Mouse (Mus musculus) urinary bladder, postnatal 14 days (tissue): ENCODE measurements around the gene Knl1.

Experiments used
- DNase-seq: peaks from one replicate; pipeline ENCODE4 v3.0.0; 2021; ENCODE audit warnings: low spot score

Gene Knl1

GRCm38 (mm10) chr2:119040882-119041281 lies 6.0 kb upstream of the Knl1 start:
- DNase-seq, result peak; percentile 14

GRCm38 (mm10) chr2:119045163-119045562 lies 1.8 kb upstream of the Knl1 start:
- DNase-seq, result no peak

- no peak for DNase-seq
Measured at GRCm38 (mm10) chr2:119047849-119048248, 930 bp downstream of the Knl1 start.

- no peak for DNase-seq
Measured at GRCm38 (mm10) chr2:119050132-119050650, 3.3 kb downstream of the Knl1 start.

GRCm38 (mm10) chr2:119060139-119060538 lies 13.2 kb downstream of the Knl1 start:
- DNase-seq, result no peak

- DNase-seq, result no peak
Measured at GRCm38 (mm10) chr2:119072397-119072796, 25.5 kb downstream of the Knl1 start.

GRCm38 (mm10) chr2:119086156-119086555 lies 39.2 kb downstream of the Knl1 start:
- no peak for DNase-seq

GRCm38 (mm10) chr2:119101552-119101951 lies 54.6 kb downstream of the Knl1 start:
- DNase-seq, result no peak

- no peak for DNase-seq
Measured at GRCm38 (mm10) chr2:119106583-119106982, 59.7 kb downstream of the Knl1 start.

GRCm38 (mm10) chr2:119108554-119108953 lies 61.6 kb downstream of the Knl1 start:
- DNase-seq, result peak; percentile 36

GRCm38 (mm10) chr2:119111060-119111459 lies 64.1 kb downstream of the Knl1 start:
- DNase-seq, result no peak

- peak; percentile 89 for DNase-seq
Measured at GRCm38 (mm10) chr2:119112438-119113112, 65.7 kb downstream of the Knl1 start, which contains the start of gene Rad51. Gene Rad51 (plus strand): TSS chr2:119112793.

GRCm38 (mm10) chr2:119113121-119113925 lies 66.4 kb downstream of the Knl1 start:
- DNase-seq, result no peak

- no peak for DNase-seq
Measured at GRCm38 (mm10) chr2:119136346-119136898, 89.5 kb downstream of the Knl1 start.

- DNase-seq, result no peak
Measured at GRCm38 (mm10) chr2:119145199-119145598, 98.3 kb downstream of the Knl1 start.

- DNase-seq, result no peak
Measured at GRCm38 (mm10) chr2:119146435-119146834, 99.5 kb downstream of the Knl1 start.

- DNase-seq, result peak; percentile 17
Measured at GRCm38 (mm10) chr2:119147160-119147678, 100.3 kb downstream of the Knl1 start.

- no peak for DNase-seq
Measured at GRCm38 (mm10) chr2:119147775-119148174, 100.9 kb downstream of the Knl1 start.

GRCm38 (mm10) chr2:119152255-119152654 lies 105.3 kb downstream of the Knl1 start:
- no peak for DNase-seq

GRCm38 (mm10) chr2:119154683-119155082 lies 107.8 kb downstream of the Knl1 start:
- DNase-seq, result no peak
